Mouse (Mus musculus): ENCODE measurements around the gene Hoxb13.

DNA sequence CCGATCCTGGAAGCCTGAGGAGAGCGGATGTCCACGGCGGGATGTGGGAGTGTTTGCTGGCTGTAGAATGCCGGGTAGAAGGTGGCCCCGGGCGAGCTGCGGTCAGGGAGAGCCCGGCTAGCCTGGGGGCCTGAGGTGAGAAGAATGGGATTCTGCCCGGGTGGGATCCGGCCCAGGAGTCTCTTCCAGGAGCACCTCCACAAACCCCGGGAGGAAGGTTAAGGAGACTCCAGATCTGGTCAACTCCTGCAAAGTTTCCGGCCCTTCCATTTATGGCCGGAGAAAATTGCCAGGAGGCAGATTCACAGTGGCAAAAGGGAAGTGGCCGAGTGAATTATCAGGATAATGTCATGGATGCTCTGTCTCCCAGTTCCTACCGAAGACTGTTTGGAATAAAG lies 9.7 kb downstream of the Hoxb13 start:
- no peak for TF ChIP-seq CTCF (IDR thresholded peaks at IDR 0.05; ENCODE audit: low read depth)
- no peak for TF ChIP-seq EP300 (IDR thresholded peaks at IDR 0.05; ENCODE audit: low read depth)
